Mouse (Mus musculus) layer of hippocampus, adult 11-12 months (tissue): ENCODE data around the gene Spdef.

Experiments used
- DNase-seq: peaks from one replicate; pipeline ENCODE4 v3.0.0; 2022; ENCODE audit warnings: low spot score

The Spdef gene

GRCm38 (mm10) chr17:27725011-27725410, 3.7 kb downstream of the Spdef start:
- no peak for DNase-seq

GRCm38 (mm10) chr17:27724327-27724726, 4.4 kb downstream of the Spdef start:
- no peak for DNase-seq

- DNase-seq, result no peak
Measured at GRCm38 (mm10) chr17:27721125-27721664, 7.6 kb downstream of the Spdef start.

- no peak for DNase-seq
Measured at GRCm38 (mm10) chr17:27720326-27720725, 8.4 kb downstream of the Spdef start.

GRCm38 (mm10) chr17:27719663-27720062, 9.1 kb downstream of the Spdef start:
- DNase-seq, result no peak

- no peak for DNase-seq
Measured at GRCm38 (mm10) chr17:27718250-27718649, 10.5 kb downstream of the Spdef start.

GRCm38 (mm10) chr17:27716804-27717203, 12.0 kb downstream of the Spdef start:
- no peak for DNase-seq

GRCm38 (mm10) chr17:27712832-27713231, 15.9 kb downstream of the Spdef start:
- no peak for DNase-seq

GRCm38 (mm10) chr17:27709650-27710049, 19.1 kb downstream of the Spdef start:
- DNase-seq, result no peak

GRCm38 (mm10) chr17:27707954-27708661, 20.6 kb downstream of the Spdef start:
- DNase-seq, result peak; percentile 57

- DNase-seq, result no peak
Measured at GRCm38 (mm10) chr17:27705661-27706060, 23.1 kb downstream of the Spdef start.

GRCm38 (mm10) chr17:27703961-27704621, 24.7 kb downstream of the Spdef start:
- peak; percentile 71 for DNase-seq

- DNase-seq, result no peak
Measured at GRCm38 (mm10) chr17:27702518-27702917, 26.2 kb downstream of the Spdef start.

GRCm38 (mm10) chr17:27701856-27702255, 26.9 kb downstream of the Spdef start:
- DNase-seq, result no peak

- DNase-seq, result no peak
Measured at GRCm38 (mm10) chr17:27700812-27701211, 27.9 kb downstream of the Spdef start.

GRCm38 (mm10) chr17:27699641-27700244, 29.0 kb downstream of the Spdef start:
- DNase-seq, result no peak

- no peak for DNase-seq
Measured at GRCm38 (mm10) chr17:27690993-27691693, 37.6 kb downstream of the Spdef start.

GRCm38 (mm10) chr17:27686395-27686794, 42.4 kb downstream of the Spdef start:
- no peak for DNase-seq

- no peak for DNase-seq
Measured at GRCm38 (mm10) chr17:27685550-27685913, 43.2 kb downstream of the Spdef start.

GRCm38 (mm10) chr17:27684886-27685549, 43.7 kb downstream of the Spdef start:
- DNase-seq, result peak; percentile 88

GRCm38 (mm10) chr17:27678924-27679813, 49.6 kb downstream of the Spdef start:
- DNase-seq, result no peak
